Mouse (Mus musculus): ENCODE results near the gene Fam213b.

Fam213b gene

GRCm38 (mm10) chr4:154880730-154881129 lies 18.2 kb downstream of the Fam213b start:
- DNase-seq (ENCODE audit: low spot score in 2 of 2) = no peak

- DNase-seq (ENCODE audit: low spot score in 2 of 2) = peak; percentile 89 to 90
Measured at GRCm38 (mm10) chr4:154877864-154878548, 20.9 kb downstream of the Fam213b start.

GRCm38 (mm10) chr4:154873186-154873585 lies 25.7 kb downstream of the Fam213b start:
- DNase-seq (ENCODE audit: low spot score in 2 of 2) = no peak

- no peak for DNase-seq (ENCODE audit: low spot score in 2 of 2)
Measured at GRCm38 (mm10) chr4:154871757-154872251, 27.1 kb downstream of the Fam213b start.

- no peak for DNase-seq (ENCODE audit: low spot score in 2 of 2)
Measured at GRCm38 (mm10) chr4:154870721-154871120, 28.2 kb downstream of the Fam213b start.

GRCm38 (mm10) chr4:154869440-154869839 lies 29.5 kb downstream of the Fam213b start, which contains the start of gene Mmel1:
Gene Mmel1, plus strand, starts transcription at chr4:154869585.
- no peak for DNase-seq (ENCODE audit: low spot score in 2 of 2)

- DNase-seq (ENCODE audit: low spot score in 2 of 2) = no peak
Measured at GRCm38 (mm10) chr4:154867257-154867656, 31.7 kb downstream of the Fam213b start.

- no peak for DNase-seq (ENCODE audit: low spot score in 2 of 2)
Measured at GRCm38 (mm10) chr4:154866391-154866790, 32.5 kb downstream of the Fam213b start.

GRCm38 (mm10) chr4:154864961-154865760 lies 33.8 kb downstream of the Fam213b start:
- no peak for DNase-seq (ENCODE audit: low spot score in 2 of 2)

GRCm38 (mm10) chr4:154864271-154864771 lies 34.6 kb downstream of the Fam213b start:
- peak; percentile 82 to 84 for DNase-seq (ENCODE audit: low spot score in 2 of 2)

GRCm38 (mm10) chr4:154863436-154863935 lies 35.4 kb downstream of the Fam213b start:
- no peak for DNase-seq (ENCODE audit: low spot score in 2 of 2)

GRCm38 (mm10) chr4:154861967-154862366 lies 37.0 kb downstream of the Fam213b start:
- no peak for DNase-seq (ENCODE audit: low spot score in 2 of 2)

GRCm38 (mm10) chr4:154858601-154859000 lies 40.3 kb downstream of the Fam213b start:
- DNase-seq (ENCODE audit: low spot score in 2 of 2) = no peak

GRCm38 (mm10) chr4:154857366-154858240 lies 41.3 kb downstream of the Fam213b start:
- DNase-seq (ENCODE audit: low spot score in 2 of 2) = no peak

GRCm38 (mm10) chr4:154856882-154857281 lies 42.1 kb downstream of the Fam213b start:
- DNase-seq (ENCODE audit: low spot score in 2 of 2) = no peak

GRCm38 (mm10) chr4:154856480-154856837 lies 42.5 kb downstream of the Fam213b start:
- DNase-seq (ENCODE audit: low spot score in 2 of 2) = no peak

- peak; percentile 92 to 94 for DNase-seq (ENCODE audit: low spot score in 2 of 2)
Measured at GRCm38 (mm10) chr4:154855721-154856479, 43.0 kb downstream of the Fam213b start.

GRCm38 (mm10) chr4:154854676-154855345 lies 44.1 kb downstream of the Fam213b start:
- DNase-seq (ENCODE audit: low spot score in 2 of 2) = no peak

- no peak for DNase-seq (ENCODE audit: low spot score in 2 of 2)
Measured at GRCm38 (mm10) chr4:154853881-154854280, 45.1 kb downstream of the Fam213b start.

GRCm38 (mm10) chr4:154852696-154853095 lies 46.2 kb downstream of the Fam213b start:
- DNase-seq (ENCODE audit: low spot score in 2 of 2) = no peak

Data from frontal cortex, postnatal 36 days (tissue).